Comparison of ENCODE assay signal across 11 mouse cellular contexts in the genomic region with DNA sequence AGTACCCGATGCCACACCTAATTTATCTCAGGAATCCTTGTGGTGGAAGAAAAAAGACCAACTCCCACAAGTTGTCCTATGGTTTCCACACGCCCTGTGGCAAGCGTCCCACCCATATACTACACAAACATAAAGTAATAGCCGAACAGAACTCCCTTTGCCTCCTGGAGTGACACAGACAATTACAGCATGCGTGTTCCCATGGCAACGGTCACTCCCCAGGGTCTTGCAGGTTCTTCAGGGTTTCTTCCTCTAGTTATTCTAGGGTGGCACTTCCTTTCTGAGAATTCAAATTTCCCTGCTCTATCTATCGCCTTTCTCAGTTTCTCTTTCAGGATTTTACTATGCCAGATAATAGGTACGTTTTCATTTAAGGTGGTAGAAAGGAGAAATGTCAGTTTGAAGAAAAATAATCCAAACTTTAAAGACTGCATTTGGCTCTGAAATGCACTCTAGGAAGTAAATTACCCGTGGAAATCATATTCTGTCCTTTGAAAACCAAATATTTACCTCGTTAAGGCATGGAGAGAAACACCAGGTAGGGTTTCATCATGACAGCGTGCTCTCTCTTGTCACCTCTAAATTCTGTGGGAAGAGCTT. TPM values are rescaled to one million over a fixed set of nuclear protein-coding genes. Genes with fewer than 3 reads are reported as not detected.
A peak's percentile ranks its signal among the peaks of the same experiment; 100 is the strongest.
DNase-seq lines count a peak whose midpoint lies in the region; ATAC-seq lines count a peak whose summit lies in the region.
"Had no signal": no experiment of that assay in that cellular context is flagged by ENCODE, and none has a peak within 500 bp of the region (broad histone marks: within the 10 kb centered on the region; RNA-seq: fewer than 3 reads in every experiment).

No protein-coding gene starts in this region.

- WGBS in hindbrain, embryonic 16.5 days = 64% methylated on average over 11 of the region's 11 CpGs

- H3K4me1 ChIP-seq in hindbrain, embryonic 16.5 days (ENCODE audit: control insufficient read depth, insufficient read depth, low read depth, low read length) = no peaks in the 10 kb centered on the region

- H3K27me3 ChIP-seq in hindbrain, embryonic 16.5 days (replicated peaks; ENCODE audit: control insufficient read depth, insufficient read depth, low read length) = no peaks in the 10 kb centered on the region
- H3K27me3 ChIP-seq: heart, embryonic 12.5 days had no signal

- DNase-seq in layer of hippocampus, adult 9-11 months = peak; percentile 9
- DNase-seq in layer of hippocampus, postnatal 25 days (ENCODE audit: extremely low spot score in 1 of 2, low spot score in 1 of 2) = no peak
- DNase-seq in ES-CJ7 (ENCODE audit: low read depth, low spot score) = peak; percentile 61
- DNase-seq in spleen, postnatal 14 days (ENCODE audit: low spot score in 2 of 2) = peak; percentile 49 to 72
- no peak for DNase-seq in right cerebral cortex, postnatal 4 days
- DNase-seq in thymus, postnatal 36 days = no peak
- DNase-seq: kidney, adult 8-10 months had no signal

- no peak overlapping the region for H3K9ac ChIP-seq in hindbrain, embryonic 16.5 days (ENCODE audit: low read depth, low read length)
- H3K9ac ChIP-seq: heart, embryonic 12.5 days had no signal

- no peak overlapping the region for H3K4me2 ChIP-seq in hindbrain, embryonic 16.5 days (ENCODE audit: low read length)
- H3K4me2 ChIP-seq: heart, embryonic 12.5 days had no signal

- ATAC-seq in inflammation-experienced regulatory T-cells, adult 6 months = peak; percentile 58
- ATAC-seq in hindbrain, embryonic 16.5 days = no peak

- no peak overlapping the region for H3K27ac ChIP-seq in hindbrain, embryonic 16.5 days (ENCODE audit: low read depth, low read length)

- no peak overlapping the region for H3K4me3 ChIP-seq in hindbrain, embryonic 16.5 days (ENCODE audit: low read length)
- H3K4me3 ChIP-seq: heart, embryonic 12.5 days had no signal

- peaks cover 6% of the 10 kb centered on the region; the same call in 1 of the 2 replicates for H3K9me3 ChIP-seq in hindbrain, embryonic 16.5 days (ENCODE audit: control insufficient read depth, low read length)

- no peaks in the 10 kb centered on the region for H3K36me3 ChIP-seq in hindbrain, embryonic 16.5 days (ENCODE audit: control insufficient read depth, insufficient read depth, low read length)
- H3K36me3 ChIP-seq: G1E; heart, embryonic 12.5 days had no signal

RNA-seq across cellular contexts. Expression of gene Plac8, which starts 25.9 kb away (rescaled TPM):
- not detected for total RNA-seq in layer of hippocampus, postnatal 25 days (2021)
- 10 to 100 TPM in 1 of 3 experiments, 1 to 10 TPM in 2; 5.5 to 17.7 (median 6.8) TPM for polyA plus RNA-seq in inflammation-experienced regulatory T-cells, adult 6 months (2017; shearing (Covaris generic))
- polyA plus RNA-seq in hindbrain, embryonic 16.5 days (2015; fragmentation: Nextera tagmentation; extraction: Ambion mirVana) = 0.65 and 0.66 TPM in 2 replicates

Comparison
In these comparisons a context has a peak if more than half of its experiments do, and no peak if none do; other contexts are left out.
1. DNase-seq: peak in layer of hippocampus, adult 9-11 months (single experiment), ES-CJ7 (single experiment) and spleen, postnatal 14 days (2 of 2); none in layer of hippocampus, postnatal 25 days (0 of 2), right cerebral cortex, postnatal 4 days (single experiment) and thymus, postnatal 36 days (0 of 2).